Mouse (Mus musculus): ENCODE results near the gene Capsl.

- TF ChIP-seq CTCF (conservative IDR thresholded peaks at IDR 0.05; ENCODE audit: low read length): no peak
- no peak for TF ChIP-seq NANOG (IDR thresholded peaks at IDR 0.05; ENCODE audit: borderline replicate concordance, low read length)
Measured at GRCm38 (mm10) chr15:9489417-9490118, 53.7 kb downstream of the Capsl start.

Data from E14TG2a.4 (cell line).